Mouse (Mus musculus): Measurements from ENCODE around the gene Wdr95.

DNA sequence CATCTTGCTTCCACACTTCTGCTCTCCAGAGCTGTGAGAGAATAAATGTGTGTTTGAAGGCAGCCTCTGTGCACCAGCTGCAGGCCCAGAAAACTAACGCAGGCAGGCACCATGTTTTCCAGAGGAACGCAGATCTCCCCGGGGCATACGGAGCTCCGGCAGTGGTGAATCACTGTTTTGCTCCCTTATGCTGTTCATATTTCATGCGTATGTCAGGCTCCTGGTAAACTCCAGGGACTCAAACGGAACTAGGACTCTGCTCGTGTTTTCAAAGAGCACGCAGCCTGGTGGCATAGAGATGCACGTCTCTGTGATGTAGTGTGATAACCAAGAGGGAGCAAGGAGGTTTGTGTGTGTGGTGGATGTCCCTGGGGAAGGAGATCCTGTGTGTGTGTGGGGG is 84.3 kb downstream of the Wdr95 start:
- TF ChIP-seq POLR2A (IDR thresholded peaks at IDR 0.05; ENCODE audit: insufficient read depth, low read depth, low read length) = no peak
- TF ChIP-seq CTCF (IDR thresholded peaks at IDR 0.05; ENCODE audit: insufficient read depth, low read depth, low read length) = no peak

Data from olfactory bulb, adult 2 months (tissue).